Mouse (Mus musculus): ENCODE measurements around the gene Defb13.

GRCm38 (mm10) chr8:21978193-21978592 is 31.6 kb downstream of the Defb13 start:
- TF ChIP-seq CTCF (IDR thresholded peaks at IDR 0.05; ENCODE audit: control insufficient read depth, insufficient read depth, low read length): no peak
- TF ChIP-seq POLR2A (IDR thresholded peaks at IDR 0.05; ENCODE audit: borderline replicate concordance, control insufficient read depth, low read depth, low read length): no peak

Data from bone marrow, adult 2 months (tissue).